Comparison of ENCODE assay signal across 14 mouse cellular contexts in genomic region chr3:21761909-21762308, GRCm38 (mm10).
A peak's percentile ranks its signal among the peaks of the same experiment; 100 is the strongest.
DNase-seq lines count a peak whose midpoint lies in the region; ATAC-seq lines count a peak whose summit lies in the region.
"Had no signal": no experiment of that assay in that cellular context is flagged by ENCODE, and none has a peak within 500 bp of the region (broad histone marks: within the 10 kb centered on the region; RNA-seq: fewer than 3 reads in every experiment).

No protein-coding gene starts in this region.

- peak; percentile 84 for ATAC-seq in granulocyte monocyte progenitor cell, adult 5-6 weeks (replicated peaks; ENCODE audit: poor library complexity, severe bottlenecking)
- ATAC-seq in hindbrain, embryonic 16.5 days, result no peak
- no peak for ATAC-seq in hindbrain, embryonic 14.5 days (ENCODE audit: low FRiP score)
- ATAC-seq: intestine, postnatal 0 days; midbrain, embryonic 16.5 days had no signal

- no peaks in the 10 kb centered on the region for H3K27me3 ChIP-seq in hindbrain, embryonic 16.5 days (replicated peaks; ENCODE audit: control insufficient read depth, insufficient read depth, low read length)
- H3K27me3 ChIP-seq in hindbrain, embryonic 14.5 days (ENCODE audit: control insufficient read depth, insufficient read depth, low read length), result no peaks in the 10 kb centered on the region
- H3K27me3 ChIP-seq: embryonic facial prominence, embryonic 12.5 days had no signal

- no peak overlapping the region for H3K4me2 ChIP-seq in hindbrain, embryonic 16.5 days (ENCODE audit: low read length)
- H3K4me2 ChIP-seq in hindbrain, embryonic 14.5 days (replicated peaks), result no peak overlapping the region
- H3K4me2 ChIP-seq: embryonic facial prominence, embryonic 12.5 days had no signal

- H3K36me3 ChIP-seq in hindbrain, embryonic 16.5 days (ENCODE audit: control insufficient read depth, insufficient read depth, low read length), result no peaks in the 10 kb centered on the region
- no peaks in the 10 kb centered on the region for H3K36me3 ChIP-seq in hindbrain, embryonic 14.5 days (replicated peaks; ENCODE audit: control insufficient read depth, insufficient read depth)
- H3K36me3 ChIP-seq: embryonic facial prominence, embryonic 12.5 days had no signal

- WGBS in hindbrain, embryonic 16.5 days, result 74% methylated on average over 3 of the region's 3 CpGs
- 85% methylated on average over 3 of the region's 3 CpGs for WGBS in hindbrain, embryonic 14.5 days

- peak; percentile 9 to 19 for DNase-seq in cerebellum, postnatal 14 days
- no peak for DNase-seq in cerebellum, adult 9-10 months
- DNase-seq in ovary, postnatal 36 days (ENCODE audit: low spot score), result peak; percentile 9
- no peak for DNase-seq in ovary, postnatal 14 days (ENCODE audit: low spot score)
- DNase-seq in urinary bladder, postnatal 25 days (ENCODE audit: low spot score), result peak; percentile 13
- DNase-seq in hindbrain, embryonic 14.5 days (ENCODE audit: low spot score), result no peak
- DNase-seq: gastrocnemius, postnatal 14 days; spleen, adult 18-20 months; thymus, adult 2 months had no signal

- no peak overlapping the region for H3K27ac ChIP-seq in hindbrain, embryonic 16.5 days (ENCODE audit: low read depth, low read length)
- no peak overlapping the region for H3K27ac ChIP-seq in hindbrain, embryonic 14.5 days
- H3K27ac ChIP-seq: embryonic facial prominence, embryonic 12.5 days had no signal

- H3K4me1 ChIP-seq in hindbrain, embryonic 16.5 days (ENCODE audit: control insufficient read depth, insufficient read depth, low read depth, low read length), result no peaks in the 10 kb centered on the region
- no peaks in the 10 kb centered on the region for H3K4me1 ChIP-seq in hindbrain, embryonic 14.5 days (replicated peaks; ENCODE audit: control insufficient read depth, insufficient read depth, low read length)
- H3K4me1 ChIP-seq: embryonic facial prominence, embryonic 12.5 days had no signal

- H3K9me3 ChIP-seq in hindbrain, embryonic 16.5 days (ENCODE audit: control insufficient read depth, low read length), result no peaks in the 10 kb centered on the region
- H3K9me3 ChIP-seq in hindbrain, embryonic 14.5 days (ENCODE audit: control insufficient read depth, low read length), result no peaks in the 10 kb centered on the region
- H3K9me3 ChIP-seq: embryonic facial prominence, embryonic 12.5 days had no signal

- H3K4me3 ChIP-seq in hindbrain, embryonic 16.5 days (ENCODE audit: low read length), result no peak overlapping the region
- H3K4me3 ChIP-seq in hindbrain, embryonic 14.5 days (replicated peaks; ENCODE audit: low read length), result no peak overlapping the region
- H3K4me3 ChIP-seq: embryonic facial prominence, embryonic 12.5 days had no signal

- H3K9ac ChIP-seq in hindbrain, embryonic 16.5 days (ENCODE audit: low read depth, low read length), result no peak overlapping the region
- no peak overlapping the region for H3K9ac ChIP-seq in hindbrain, embryonic 14.5 days
- H3K9ac ChIP-seq: embryonic facial prominence, embryonic 12.5 days had no signal

Comparison
In these comparisons a context has a peak if more than half of its experiments do, and no peak if none do; other contexts are left out.
1. DNase-seq: peak in cerebellum, postnatal 14 days (2 of 2), ovary, postnatal 36 days (single experiment) and urinary bladder, postnatal 25 days (single experiment); none in cerebellum, adult 9-10 months (single experiment), ovary, postnatal 14 days (single experiment) and hindbrain, embryonic 14.5 days (single experiment).